Mouse (Mus musculus) brain, embryonic 14.5 days (tissue): ENCODE data around the gene Cenpl.

Experiments used
- CTCF ChIP-seq: fragments of 200-500 bp; IDR thresholded peaks from 2 replicates; pipeline ENCODE4 v1.5.1; 2012; ENCODE audit warnings: inconsistent platforms, mild to moderate bottlenecking, moderate library complexity, borderline replicate concordance; ENCODE audit not compliant: insufficient read depth, insufficient read length; ENCODE audit errors: extremely low read depth
- POLR2A ChIP-seq: fragments of 200-500 bp; IDR thresholded peaks from 2 replicates; pipeline ENCODE4 v1.6.1; 2012; ENCODE audit warnings: mild to moderate bottlenecking, inconsistent platforms, borderline replicate concordance; ENCODE audit not compliant: poor library complexity, insufficient read depth, insufficient read length, severe bottlenecking; ENCODE audit errors: extremely low read depth

GRCm38 (mm10) chr1:161122661-161123418 lies 52.3 kb downstream of the Cenpl start:
- TF ChIP-seq POLR2A: no peak
- no peak for TF ChIP-seq CTCF
